8 mouse cellular contexts compared by ENCODE assay signal in the genomic region with DNA sequence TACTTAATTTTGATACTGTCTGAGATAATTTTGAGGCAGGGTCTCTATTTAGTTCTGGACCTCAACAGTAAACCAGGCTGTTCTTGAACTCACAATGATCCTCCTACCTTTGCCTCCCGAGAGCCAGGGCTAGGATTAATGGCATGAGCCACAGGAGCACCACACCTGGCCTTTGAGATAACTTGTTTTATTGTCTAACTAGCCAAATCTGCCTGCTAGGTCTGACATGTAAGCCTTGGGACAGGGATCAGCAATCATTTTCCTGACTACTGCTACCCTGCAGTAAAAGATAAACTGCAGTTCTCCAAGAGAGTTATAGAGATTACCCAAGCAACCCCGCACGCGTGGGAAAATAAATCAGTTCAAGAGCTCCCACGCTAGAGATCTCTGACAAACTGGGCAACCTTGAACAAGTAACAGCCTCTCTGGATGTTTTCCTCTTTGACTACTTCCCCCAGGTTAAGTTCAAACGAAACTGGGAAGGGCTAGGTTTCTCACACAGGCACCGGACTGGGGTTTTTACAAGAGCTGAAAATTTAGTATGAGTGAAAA. TPM values are rescaled to one million over a fixed set of nuclear protein-coding genes. Genes with fewer than 3 reads are reported as not detected.
DNase-seq lines count a peak whose midpoint lies in the region; ATAC-seq and TF ChIP-seq lines count a peak whose summit lies in the region.

No protein-coding gene starts in this region.

- peaks cover 48% of the 10 kb centered on the region for H3K4me1 ChIP-seq in E14TG2a.4 (replicated peaks; ENCODE audit: low read depth, low read length)
- H3K4me1 ChIP-seq in forebrain, embryonic 16.5 days (replicated peaks; ENCODE audit: control insufficient read depth, insufficient read depth, low read length) = peaks cover 17% of the 10 kb centered on the region

- DNase-seq in gastrocnemius, adult 2 months = peak; percentile 19
- no peak for DNase-seq in gastrocnemius, postnatal 36 days
- DNase-seq in layer of hippocampus, postnatal 36 days = no peak
- no peak for DNase-seq in urinary bladder, postnatal 36 days (ENCODE audit: low spot score in 2 of 2)
- DNase-seq in layer of hippocampus, adult 18-20 months (ENCODE audit: low spot score in 2 of 2) = no peak

- TF ChIP-seq CTCF in gastrocnemius, adult 2 months (IDR thresholded peaks at IDR 0.05) = no peak
- TF ChIP-seq CTCF in E14TG2a.4 (conservative IDR thresholded peaks at IDR 0.05; ENCODE audit: low read length) = no peak

- peak overlapping the region; percentile 89 for H3K4me2 ChIP-seq in forebrain, embryonic 16.5 days (ENCODE audit: low read length)

- 13% methylated on average over 7 of the region's 7 CpGs for WGBS in forebrain, embryonic 16.5 days
- 12% methylated on average over 7 of the region's 7 CpGs for WGBS in macrophage (ENCODE audit: missing documents)

- no peaks in the 10 kb centered on the region for H3K9me3 ChIP-seq in E14TG2a.4 (ENCODE audit: low read length)
- H3K9me3 ChIP-seq in forebrain, embryonic 16.5 days (ENCODE audit: control insufficient read depth, low read length) = no peaks in the 10 kb centered on the region

- ATAC-seq in forebrain, embryonic 16.5 days = no peak

- intact Hi-C loops in gastrocnemius, adult 2 months (cut with DNase I) = no loop called here
- intact Hi-C loops in gastrocnemius, postnatal 36 days (cut with DNase I) = no loop called here

- H3K27me3 ChIP-seq in E14TG2a.4 (ENCODE audit: insufficient read depth, low read length) = peaks cover 20% of the 10 kb centered on the region
- no peaks in the 10 kb centered on the region for H3K27me3 ChIP-seq in forebrain, embryonic 16.5 days (replicated peaks; ENCODE audit: control insufficient read depth, insufficient read depth, low read length)

- H3K79me2 ChIP-seq in macrophage (ENCODE audit: inconsistent target) = no peaks in the 10 kb centered on the region

- H3K9ac ChIP-seq in forebrain, embryonic 16.5 days (replicated peaks; ENCODE audit: low read depth, low read length) = peak overlapping the region; percentile 85

- peak overlapping the region; percentile 98 for H3K27ac ChIP-seq in gastrocnemius, adult 2 months
- H3K27ac ChIP-seq in forebrain, embryonic 16.5 days (ENCODE audit: low read length) = no peak overlapping the region
- peak overlapping the region; percentile 32 for H3K27ac ChIP-seq in macrophage

- H3K36me3 ChIP-seq in E14TG2a.4 (ENCODE audit: insufficient read depth, low read length) = peaks cover 9% of the 10 kb centered on the region
- H3K36me3 ChIP-seq in forebrain, embryonic 16.5 days (ENCODE audit: control insufficient read depth, insufficient read depth) = no peaks in the 10 kb centered on the region
- H3K36me3 ChIP-seq in macrophage (ENCODE audit: inconsistent target) = peaks cover 9% of the 10 kb centered on the region

- peak overlapping the region; percentile 90 for H3K4me3 ChIP-seq in gastrocnemius, adult 2 months
- peak overlapping the region; percentile 88 for H3K4me3 ChIP-seq in E14TG2a.4 (replicated peaks; ENCODE audit: low read length)
- peak overlapping the region; percentile 78 for H3K4me3 ChIP-seq in forebrain, embryonic 16.5 days (replicated peaks; ENCODE audit: low read length)
- peak overlapping the region; percentile 40 for H3K4me3 ChIP-seq in macrophage (ENCODE audit: inconsistent target)

RNA-seq across cellular contexts. Expression of a gene that starts 0.7 kb away (rescaled TPM):
- total RNA-seq in gastrocnemius, adult 2 months (2021) = 10 to 100 TPM; 20.6 to 25.6 TPM
- 10 to 100 TPM; 18.1 to 20.8 TPM for total RNA-seq in gastrocnemius, postnatal 36 days (2021)
- 26.0 and 35.6 TPM in 2 replicates for polyA plus RNA-seq in forebrain, embryonic 16.5 days (2015; fragmentation: Nextera tagmentation; extraction: Ambion mirVana)
- total RNA-seq in macrophage (2018; cell fraction: chromatin; rRNA removed) = 10 to 100 TPM in 14 of 26 experiments, 1 to 10 TPM in 12; 2.6 to 40.5 (median 11.0) TPM
- total RNA-seq in macrophage (2018; cell fraction: cytosol; rRNA removed) = 10 to 100 TPM in 2 of 26 experiments, 1 to 10 TPM in 24; 3.7 to 10.5 (median 6.8) TPM
- total RNA-seq in macrophage (2018; cell fraction: nucleus; rRNA removed) = 10 to 100 TPM in 8 of 26 experiments, 1 to 10 TPM in 18; 2.4 to 25.0 (median 5.7) TPM
- 7.1 to 8.5 TPM (median 7.3 TPM) in 3 replicates for polyA plus RNA-seq in macrophage (2018)
- 10 to 100 TPM; 36.7 to 44.0 TPM for total RNA-seq in layer of hippocampus, postnatal 36 days (2021)
- 10 to 100 TPM; 39.7 to 41.8 TPM for total RNA-seq in layer of hippocampus, adult 18-20 months (2021)

RNA-seq across cellular contexts. Expression of a gene that starts 5.2 kb away (rescaled TPM):
- total RNA-seq in gastrocnemius, adult 2 months (2021) = over 10,000 TPM; 14,820 to 17,621 TPM
- over 10,000 TPM; 16,945 to 17,744 TPM for total RNA-seq in gastrocnemius, postnatal 36 days (2021)
- 1.1 TPM in 1 of 2 replicates, not detected in the other for polyA plus RNA-seq in forebrain, embryonic 16.5 days (2015; fragmentation: Nextera tagmentation; extraction: Ambion mirVana)
- total RNA-seq in macrophage (2018; cell fraction: chromatin; rRNA removed) = 1 to 10 TPM in 2 of 26 experiments, not detected in 24; 1.5 to 1.7 TPM
- not detected for total RNA-seq in macrophage (2018; cell fraction: cytosol; rRNA removed)
- 1 to 10 TPM in 1 of 26 experiments, not detected in 25; 1.0 TPM for total RNA-seq in macrophage (2018; cell fraction: nucleus; rRNA removed)
- polyA plus RNA-seq in macrophage (2018) = not detected in 3 replicates
- not detected for total RNA-seq in layer of hippocampus, postnatal 36 days (2021)
- total RNA-seq in layer of hippocampus, adult 18-20 months (2021) = not detected

RNA-seq across cellular contexts. Expression of a gene that starts 15.2 kb away (rescaled TPM):
- total RNA-seq in gastrocnemius, adult 2 months (2021) = under 1 TPM; 0.20 to 0.33 TPM
- total RNA-seq in gastrocnemius, postnatal 36 days (2021) = 1 to 10 TPM; 1.0 to 1.4 TPM
- polyA plus RNA-seq in forebrain, embryonic 16.5 days (2015; fragmentation: Nextera tagmentation; extraction: Ambion mirVana) = 148 and 173 TPM in 2 replicates
- total RNA-seq in macrophage (2018; cell fraction: chromatin; rRNA removed) = 1 to 10 TPM in 9 of 26 experiments, under 1 TPM in 1, not detected in 16; 0.94 to 5.8 (median 2.1) TPM
- total RNA-seq in macrophage (2018; cell fraction: cytosol; rRNA removed) = 10 to 100 TPM in 3 of 26 experiments, 1 to 10 TPM in 23; 1.0 to 15.5 (median 4.5) TPM
- total RNA-seq in macrophage (2018; cell fraction: nucleus; rRNA removed) = 1 to 10 TPM in 13 of 26 experiments, under 1 TPM in 6, not detected in 7; 0.57 to 4.0 (median 1.4) TPM
- 1.7 to 21.7 TPM (median 12.8 TPM) in 3 replicates for polyA plus RNA-seq in macrophage (2018)
- total RNA-seq in layer of hippocampus, postnatal 36 days (2021) = 1 to 10 TPM; 1.2 to 1.5 TPM
- under 1 TPM in 1 of 2 experiments, not detected in 1; 0.38 TPM for total RNA-seq in layer of hippocampus, adult 18-20 months (2021)

RNA-seq across cellular contexts. Expression of a gene that starts 19.7 kb away (rescaled TPM):
- total RNA-seq in gastrocnemius, adult 2 months (2021) = 1 to 10 TPM; 7.9 to 8.6 TPM
- total RNA-seq in gastrocnemius, postnatal 36 days (2021) = 1 to 10 TPM; 6.9 to 8.6 TPM
- 16.3 and 19.3 TPM in 2 replicates for polyA plus RNA-seq in forebrain, embryonic 16.5 days (2015; fragmentation: Nextera tagmentation; extraction: Ambion mirVana)
- 10 to 100 TPM; 13.2 to 88.3 (median 46.7) TPM for total RNA-seq in macrophage (2018; cell fraction: chromatin; rRNA removed)
- 10 to 100 TPM; 10.1 to 25.7 (median 18.6) TPM for total RNA-seq in macrophage (2018; cell fraction: cytosol; rRNA removed)
- total RNA-seq in macrophage (2018; cell fraction: nucleus; rRNA removed) = 10 to 100 TPM in 25 of 26 experiments, 1 to 10 TPM in 1; 10.0 to 45.4 (median 28.2) TPM
- polyA plus RNA-seq in macrophage (2018) = 9.7 to 17.7 TPM (median 17.1 TPM) in 3 replicates
- total RNA-seq in layer of hippocampus, postnatal 36 days (2021) = 10 to 100 TPM; 27.8 to 28.2 TPM
- 10 to 100 TPM; 25.6 to 27.0 TPM for total RNA-seq in layer of hippocampus, adult 18-20 months (2021)

RNA-seq across cellular contexts. Expression of a gene that starts 20.0 kb away (rescaled TPM):
- total RNA-seq in gastrocnemius, adult 2 months (2021) = 1 to 10 TPM; 1.2 to 1.4 TPM
- total RNA-seq in gastrocnemius, postnatal 36 days (2021) = 1 to 10 TPM; 1.2 TPM
- 14.8 and 15.4 TPM in 2 replicates for polyA plus RNA-seq in forebrain, embryonic 16.5 days (2015; fragmentation: Nextera tagmentation; extraction: Ambion mirVana)
- 1 to 10 TPM in 22 of 26 experiments, under 1 TPM in 4; 0.50 to 7.0 (median 3.2) TPM for total RNA-seq in macrophage (2018; cell fraction: chromatin; rRNA removed)
- total RNA-seq in macrophage (2018; cell fraction: cytosol; rRNA removed) = 1 to 10 TPM in 22 of 26 experiments, under 1 TPM in 4; 0.65 to 4.2 (median 2.9) TPM
- 1 to 10 TPM in 25 of 26 experiments, under 1 TPM in 1; 0.78 to 7.5 (median 2.9) TPM for total RNA-seq in macrophage (2018; cell fraction: nucleus; rRNA removed)
- 3.3 to 3.6 TPM (median 3.4 TPM) in 3 replicates for polyA plus RNA-seq in macrophage (2018)
- total RNA-seq in layer of hippocampus, postnatal 36 days (2021) = 1 to 10 TPM; 8.2 to 8.6 TPM
- total RNA-seq in layer of hippocampus, adult 18-20 months (2021) = 1 to 10 TPM; 9.1 to 9.3 TPM

Comparison
In these comparisons a context has a peak if more than half of its experiments do, and no peak if none do; other contexts are left out.
1. H3K4me3 ChIP-seq: peak in every context shown above with its lines; median percentile 90 in gastrocnemius, adult 2 months; 88 in E14TG2a.4; 78 in forebrain, embryonic 16.5 days; 40 in macrophage.
2. RNA of a gene that starts 5.2 kb away (total RNA-seq): 16,945 to 17,744 TPM in gastrocnemius, postnatal 36 days and 14,820 to 17,621 TPM in gastrocnemius, adult 2 months; not detected in layer of hippocampus, adult 18-20 months and not detected in layer of hippocampus, postnatal 36 days; every median in the first group is over 1,000 times any median in the second.